Mouse (Mus musculus) MEL (cell line): ENCODE data around the gene Ggact. TPM values are rescaled to one million over a fixed set of nuclear protein-coding genes. Genes with fewer than 3 reads are reported as not detected.

Source experiments
- DNase-seq: peaks from one replicate; pipeline ENCODE4 v3.0.0; 2011; ENCODE audit warnings: low read depth, low spot score
- H3K27ac ChIP-seq: 2 replicates; pipeline ENCODE4 v1.5.1; 2012; ENCODE audit warnings: low read depth, mild to moderate bottlenecking, control low read depth, low read length, moderate library complexity; ENCODE audit not compliant: control insufficient read depth
- H3K27me3 ChIP-seq, 2 experiments: fragments of 150-350 bp in 1 of 2; sonication (generic) in 1 of 2; 2 replicates each; pipeline ENCODE4 v1.6.1; 2012; ENCODE audit warnings: low read length in 2 of 2, mild to moderate bottlenecking in 2 of 2, improper control_type of control experiment in 1 of 2, moderate library complexity in 1 of 2; ENCODE audit not compliant: insufficient read depth in 2 of 2, control insufficient read depth in 1 of 2
- H3K36me3 ChIP-seq, 2 experiments: 2 replicates each; pipeline ENCODE4 v1.6.1; 2012 to 2014; ENCODE audit warnings: low read length in 2 of 2, improper control_type of control experiment in 1 of 2, inconsistent platforms in 1 of 2, mild to moderate bottlenecking in 1 of 2; ENCODE audit not compliant: insufficient read depth in 2 of 2, control insufficient read depth in 1 of 2
- H3K4me1 ChIP-seq, 2 experiments: fragments of 150-350 bp in 1 of 2; sonication (generic) in 1 of 2; 2 replicates each; pipeline ENCODE4 v1.6.1; 2012; ENCODE audit warnings: low read length in 2 of 2, improper control_type of control experiment in 1 of 2, mild to moderate bottlenecking in 1 of 2; ENCODE audit not compliant: insufficient read depth in 2 of 2, control insufficient read depth in 1 of 2
- H3K4me3 ChIP-seq, 2 experiments: fragments of 150-350 bp in 1 of 2; sonication (generic) in 1 of 2; 2 replicates each; pipeline ENCODE4 v1.5.1; 2012; ENCODE audit warnings: low read depth in 2 of 2, low read length in 2 of 2, mild to moderate bottlenecking in 2 of 2, moderate library complexity in 2 of 2, control low read depth in 1 of 2, improper control_type of control experiment in 1 of 2; ENCODE audit not compliant: control insufficient read depth in 1 of 2, insufficient read depth in 1 of 2
- H3K79me2 ChIP-seq: 2 replicates; pipeline ENCODE4 v1.6.1; 2012; ENCODE audit warnings: mild to moderate bottlenecking, low read length, moderate library complexity; ENCODE audit not compliant: control insufficient read depth, poor library complexity, insufficient read depth
- H3K9ac ChIP-seq: 2 replicates; pipeline ENCODE4 v1.6.1; 2012; ENCODE audit warnings: low read depth, mild to moderate bottlenecking, control low read depth, low read length, moderate library complexity; ENCODE audit not compliant: control insufficient read depth, poor library complexity, severe bottlenecking
- H3K9me3 ChIP-seq: fragments of 150-350 bp; sonication (generic); replicated peaks from 2 replicates; pipeline ENCODE4 v1.6.1; 2012; ENCODE audit warnings: mild to moderate bottlenecking, low read length, improper control_type of control experiment, moderate library complexity; ENCODE audit not compliant: insufficient read depth
- CTCF ChIP-seq, 3 experiments: IDR thresholded peaks in 2 of 3; conservative IDR thresholded peaks in 1 of 3; 2 replicates each; pipeline ENCODE4 v1.5.1; 2011 to 2012; ENCODE audit warnings: low read length in 3 of 3, low read depth in 2 of 3, mild to moderate bottlenecking in 2 of 3, improper control_type of control experiment in 1 of 3, inconsistent platforms in 1 of 3, mixed read lengths in 1 of 3, moderate library complexity in 1 of 3; ENCODE audit not compliant: control insufficient read depth in 1 of 3, insufficient read depth in 1 of 3, poor library complexity in 1 of 3, severe bottlenecking in 1 of 3
- ETS1 ChIP-seq: IDR thresholded peaks from 2 replicates; pipeline ENCODE4 v1.6.1; 2012; ENCODE audit warnings: low read depth, mild to moderate bottlenecking, inconsistent platforms, low read length, improper control_type of control experiment, moderate library complexity
- GABPA ChIP-seq: IDR thresholded peaks from 2 replicates; pipeline ENCODE4 v1.6.1; 2012; ENCODE audit warnings: low read depth, mild to moderate bottlenecking, inconsistent platforms, low read length, improper control_type of control experiment, moderate library complexity
- MAX ChIP-seq: IDR thresholded peaks from 2 replicates; pipeline ENCODE4 v1.6.1; 2011; ENCODE audit warnings: low read length, improper control_type of control experiment
- MAZ ChIP-seq: IDR thresholded peaks from 2 replicates; pipeline ENCODE4 v1.6.1; 2012; ENCODE audit warnings: low read depth, mild to moderate bottlenecking, inconsistent platforms, low read length, improper control_type of control experiment
- MEF2A ChIP-seq: IDR thresholded peaks from 2 replicates; pipeline ENCODE4 v1.6.1; 2014; ENCODE audit warnings: low read depth, mild to moderate bottlenecking, inconsistent platforms, low read length, improper control_type of control experiment; ENCODE audit not compliant: poor library complexity, insufficient replicate concordance, severe bottlenecking; ENCODE audit errors: extremely low read depth
- MXI1 ChIP-seq: IDR thresholded peaks from 2 replicates; pipeline ENCODE4 v1.6.1; 2011; ENCODE audit warnings: mild to moderate bottlenecking, low read depth, low read length, improper control_type of control experiment
- MYB ChIP-seq: IDR thresholded peaks from 2 replicates; pipeline ENCODE4 v1.6.1; 2011; ENCODE audit warnings: mild to moderate bottlenecking, low read depth, low read length, improper control_type of control experiment
- NELFE ChIP-seq: IDR thresholded peaks from 2 replicates; pipeline ENCODE4 v1.6.1; 2011; ENCODE audit warnings: low read depth, low read length, improper control_type of control experiment
- NRF1 ChIP-seq: IDR thresholded peaks from 2 replicates; pipeline ENCODE4 v1.6.1; 2014; ENCODE audit warnings: low read depth, mild to moderate bottlenecking, inconsistent platforms, low read length, improper control_type of control experiment, moderate library complexity; ENCODE audit not compliant: poor library complexity, insufficient read depth, severe bottlenecking
- POLR2AphosphoS2 ChIP-seq: IDR thresholded peaks from 2 replicates; pipeline ENCODE4 v1.6.1; 2011; ENCODE audit warnings: low read length, improper control_type of control experiment
- SIN3A ChIP-seq: IDR thresholded peaks from 2 replicates; pipeline ENCODE4 v1.6.1; 2012; ENCODE audit warnings: low read length, improper control_type of control experiment, inconsistent platforms
- SMC3 ChIP-seq: IDR thresholded peaks from 2 replicates; pipeline ENCODE4 v1.6.1; 2011; ENCODE audit warnings: low read depth, low read length, improper control_type of control experiment
- TCF12 ChIP-seq: IDR thresholded peaks from 2 replicates; pipeline ENCODE4 v1.6.1; 2014; ENCODE audit warnings: low read depth, mild to moderate bottlenecking, inconsistent platforms, low read length, improper control_type of control experiment, moderate library complexity
- USF1 ChIP-seq: IDR thresholded peaks from 2 replicates; pipeline ENCODE4 v1.6.1; 2014; ENCODE audit warnings: low read depth, mild to moderate bottlenecking, inconsistent platforms, low read length, improper control_type of control experiment, moderate library complexity
- ZMIZ1 ChIP-seq: IDR thresholded peaks from 2 replicates; pipeline ENCODE4 v1.6.1; 2012; ENCODE audit warnings: low read depth, mild to moderate bottlenecking, inconsistent platforms, low read length, improper control_type of control experiment, moderate library complexity
- ZNF384 ChIP-seq: IDR thresholded peaks from 2 replicates; pipeline ENCODE4 v1.6.1; 2012; ENCODE audit warnings: low read depth, mild to moderate bottlenecking, inconsistent platforms, low read length, improper control_type of control experiment
- polyA plus RNA-seq, 2 experiments: library from polyadenylated mRNA; stranded (reverse) in 1 of 2; unstranded in 1 of 2; fragments of >175 nt in 1 of 2; fragments of >200 nt in 1 of 2; gene quantifications; 2 replicates each; pipeline versions ENCODE4 v1.2.1 to v1.2.4; 2012; ENCODE audit warnings: low replicate concordance in 2 of 2, low read depth in 1 of 2; ENCODE audit not compliant: insufficient read length in 2 of 2, insufficient read depth in 1 of 2, missing spikeins in 1 of 2
- total RNA-seq: library from RNA; depleted of rRNA; stranded (reverse); fragments of 300-350 nt; gene quantifications from 2 replicates; pipeline ENCODE4 v1.2.3, GENCODE M21; 2012

The Ggact gene
- total and polyA plus RNA-seq, 3 experiments, result 54.0 to 64.8 TPM; not detected in 1

- no peak for TF ChIP-seq MAX
- no peak for TF ChIP-seq SIN3A
- TF ChIP-seq POLR2AphosphoS2, result no peak
- TF ChIP-seq TCF12, result no peak
- TF ChIP-seq MYB, result no peak
- TF ChIP-seq SMC3, result no peak
- no peak for TF ChIP-seq MEF2A
- no peak for TF ChIP-seq CTCF (IDR thresholded peaks at IDR 0.05 in 2 of 3, conservative IDR thresholded peaks at IDR 0.05 in 1 of 3; ENCODE audit: control insufficient read depth in 1 of 3, insufficient read depth in 1 of 3, low read depth in 2 of 3, low read length in 3 of 3, poor library complexity in 1 of 3, severe bottlenecking in 1 of 3)
- no peak for TF ChIP-seq NELFE
- TF ChIP-seq ZMIZ1, result no peak
- TF ChIP-seq ETS1, result no peak
- no peak for TF ChIP-seq MXI1
- TF ChIP-seq GABPA, result no peak
- TF ChIP-seq ZNF384, result no peak
- no peak for TF ChIP-seq MAZ
- no peaks in the 10 kb centered on the region for H3K27me3 ChIP-seq
- H3K4me3 ChIP-seq, result no peak overlapping the region
- no peaks in the 10 kb centered on the region for H3K79me2 ChIP-seq
- no peak overlapping the region for H3K27ac ChIP-seq
- no peaks in the 10 kb centered on the region for H3K9me3 ChIP-seq
- DNase-seq, result no peak
- H3K36me3 ChIP-seq, result peaks cover 0 to 10% of the 10 kb centered on the region in 2 experiments; a peak in 2 of 4 replicates
- peaks cover under 1 to 1% of the 10 kb centered on the region in 2 experiments; a peak in 2 of 4 replicates for H3K4me1 ChIP-seq
- no peak overlapping the region for H3K9ac ChIP-seq
Observed at GRCm38 (mm10) chr14:122859792-122860191, 53.8 kb downstream of the Ggact start.

GRCm38 (mm10) chr14:122852506-122853057 lies 61.0 kb downstream of the Ggact start:
- Histone ChIP-seq H3K4me1 (peaks cover 0 to 8% of the 10 kb centered on the region in 2 experiments; a peak in 2 of 4 replicates), H3K27me3 (no peaks in the 10 kb centered on the region), H3K4me3 (no peak overlapping the region), H3K27ac (no peak overlapping the region), H3K9me3 (no peaks in the 10 kb centered on the region), H3K9ac (no peak overlapping the region), H3K79me2 (no peaks in the 10 kb centered on the region), H3K36me3 (peaks cover 0 to 6% of the 10 kb centered on the region in 2 experiments; a peak in 2 of 4 replicates)
- TF ChIP-seq NRF1 (no peak), SMC3 (no peak), TCF12 (no peak), USF1 (no peak)
- no peak for DNase-seq
